Mouse (Mus musculus) kidney, adult 2 months (tissue): ENCODE data around the gene Ccl25.

Experiments used
- CTCF ChIP-seq: fragments of 200-500 bp; conservative IDR thresholded peaks from 2 replicates; pipeline ENCODE4 v1.5.1; 2011; ENCODE audit warnings: low read depth, mild to moderate bottlenecking, control low read depth, low read length, moderate library complexity, mixed read lengths; ENCODE audit not compliant: insufficient read depth, insufficient read length
- POLR2A ChIP-seq: fragments of 200-500 bp; IDR thresholded peaks from one replicate; pipeline ENCODE4 v1.6.1; 2011; ENCODE audit warnings: low read depth, low read length, control low read depth

- TF ChIP-seq CTCF (no peak), POLR2A (no peak)
Observed at GRCm38 (mm10) chr8:4292738-4293137, 32.3 kb upstream of the Ccl25 start.
